Mouse (Mus musculus) hindbrain, embryonic 11.5 days (tissue): ENCODE data around the gene Gpr27. TPM values are rescaled to one million over a fixed set of nuclear protein-coding genes. Genes with fewer than 3 reads are reported as not detected.

ENCODE experiments used
- ATAC-seq: fragments of 200-750 bp; cut with Nextera tagmentation; 2 replicates; pipeline ENCODE4 v1.8.0; 2017; ENCODE audit warnings: mild to moderate bottlenecking, moderate TSS enrichment, moderate library complexity; ENCODE audit not compliant: low FRiP score
- DNase-seq: peaks from one replicate; pipeline ENCODE4 v3.0.0-alpha.2; 2015; ENCODE audit warnings: low spot score
- H3K27ac ChIP-seq: fragments of 300-500 bp; sonication (generic); 2 replicates; pipeline ENCODE4 v1.5.1; 2014; ENCODE audit warnings: mild to moderate bottlenecking, low read depth, low read length
- H3K27me3 ChIP-seq: fragments of 300-500 bp; sonication (generic); 2 replicates; pipeline ENCODE4 v1.6.1; 2014; ENCODE audit warnings: mild to moderate bottlenecking, low read length, moderate library complexity, mixed read lengths; ENCODE audit not compliant: control insufficient read depth, insufficient read depth
- H3K36me3 ChIP-seq: fragments of 300-500 bp; sonication (generic); 2 replicates; pipeline ENCODE4 v1.6.1; 2014; ENCODE audit warnings: mild to moderate bottlenecking, low read length, moderate library complexity, mixed read lengths; ENCODE audit not compliant: control insufficient read depth, insufficient read depth
- H3K4me1 ChIP-seq: fragments of 300-500 bp; sonication (generic); replicated peaks from 2 replicates; pipeline ENCODE4 v1.6.1; 2014; ENCODE audit warnings: low read length, mixed read lengths; ENCODE audit not compliant: control insufficient read depth, insufficient read depth
- H3K4me2 ChIP-seq: fragments of 300-500 bp; sonication (generic); replicated peaks from 2 replicates; pipeline ENCODE4 v1.6.1; 2014; ENCODE audit warnings: mild to moderate bottlenecking, low read depth, low read length
- H3K4me3 ChIP-seq: fragments of 300-500 bp; sonication (generic); 2 replicates; pipeline ENCODE4 v1.5.1; 2014; ENCODE audit warnings: low read depth, low read length
- H3K9ac ChIP-seq: fragments of 300-500 bp; sonication (generic); 2 replicates; pipeline ENCODE4 v1.6.1; 2014; ENCODE audit warnings: low read depth, low read length
- H3K9me3 ChIP-seq: fragments of 300-500 bp; sonication (generic); 2 replicates; pipeline ENCODE4 v1.6.1; 2016; ENCODE audit warnings: low read length; ENCODE audit not compliant: control insufficient read depth
- WGBS: fragments of 180-500 bp; shearing (Covaris S2); extraction: QIAGEN DNeasy Blood & Tissue Kit; methylation state at CpG from one replicate; pipeline ENCODE4 v1.1.7; 2014; 5-methylcytosine and 5-hydroxymethylcytosine counted together
- polyA plus RNA-seq: library from polyadenylated mRNA; unstranded; fragments of >200 nt; fragmentation: Nextera tagmentation; extraction: Ambion mirVana; gene quantifications from 2 replicates; pipeline ENCODE4 v1.2.1, GENCODE M21; 2014

Gene Gpr27
- polyA plus RNA-seq, 1 experiment from 2014 or later, result 2.5 TPM

DNA sequence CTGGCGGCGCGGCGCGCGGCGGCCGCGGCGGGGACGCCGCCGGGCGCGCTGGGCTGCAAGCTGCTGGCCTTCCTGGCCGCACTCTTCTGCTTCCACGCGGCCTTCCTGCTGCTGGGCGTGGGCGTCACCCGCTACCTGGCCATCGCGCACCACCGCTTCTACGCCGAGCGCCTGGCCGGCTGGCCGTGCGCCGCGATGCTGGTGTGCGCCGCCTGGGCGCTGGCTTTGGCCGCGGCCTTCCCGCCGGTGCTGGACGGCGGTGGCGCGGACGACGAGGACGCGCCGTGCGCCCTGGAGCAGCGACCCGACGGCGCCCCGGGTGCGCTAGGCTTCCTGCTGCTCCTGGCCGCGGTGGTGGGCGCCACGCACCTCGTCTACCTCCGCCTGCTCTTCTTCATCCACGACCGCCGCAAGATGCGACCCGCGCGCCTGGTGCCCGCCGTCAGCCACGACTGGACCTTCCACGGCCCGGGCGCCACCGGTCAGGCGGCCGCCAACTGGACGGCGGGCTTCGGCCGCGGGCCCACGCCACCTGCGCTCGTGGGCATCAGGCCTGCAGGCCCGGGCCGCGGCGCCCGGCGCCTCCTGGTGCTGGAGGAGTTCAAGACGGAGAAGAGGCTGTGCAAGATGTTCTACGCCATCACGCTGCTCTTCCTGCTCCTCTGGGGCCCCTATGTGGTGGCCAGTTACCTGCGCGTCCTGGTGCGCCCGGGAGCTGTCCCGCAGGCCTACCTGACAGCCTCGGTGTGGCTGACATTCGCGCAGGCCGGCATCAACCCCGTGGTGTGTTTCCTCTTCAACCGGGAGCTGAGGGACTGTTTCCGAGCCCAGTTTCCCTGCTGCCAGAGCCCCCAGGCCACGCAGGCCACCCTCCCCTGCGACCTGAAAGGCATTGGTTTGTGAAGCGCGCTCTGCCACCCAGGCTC is 700 bp downstream of the Gpr27 start:
- H3K4me1 ChIP-seq, result peaks cover 7% of the 10 kb centered on the region
- peak; percentile 66 for DNase-seq
- under 1% methylated on average over 89 of the region's 110 CpGs for WGBS
- H3K9ac ChIP-seq, result peak overlapping the region; percentile 67
- H3K4me3 ChIP-seq, result peak overlapping the region; percentile 74
- H3K27me3 ChIP-seq, result peaks cover 41% of the 10 kb centered on the region
- H3K27ac ChIP-seq, result 0 out of 2 replicates have a peak overlapping the region, but pooled peaks have one; percentile 58
- no peaks in the 10 kb centered on the region for H3K9me3 ChIP-seq
- peak; percentile 48 for ATAC-seq
- H3K36me3 ChIP-seq, result no peaks in the 10 kb centered on the region
- H3K4me2 ChIP-seq, result peak overlapping the region; percentile 94

DNA sequence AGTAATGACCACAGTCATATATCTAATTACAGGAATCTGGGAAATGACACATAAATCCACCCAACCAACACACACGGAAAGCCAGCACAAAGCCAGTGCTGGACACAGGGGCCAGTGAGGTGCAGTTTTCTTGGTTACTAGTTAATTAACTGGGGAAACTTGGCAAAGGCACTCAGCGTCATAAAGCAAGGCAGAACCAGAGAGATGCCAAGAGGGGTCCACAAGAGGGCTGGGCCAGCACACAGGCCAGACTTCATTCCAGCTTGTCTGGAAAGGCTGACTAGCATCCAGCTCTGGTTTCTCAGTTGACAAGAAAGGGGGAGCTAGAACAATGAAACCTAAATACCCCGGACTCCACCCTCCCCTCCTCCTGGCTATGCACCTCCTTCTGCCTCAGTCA is 8.0 kb downstream of the Gpr27 start:
- Histone ChIP-seq H3K27me3 (no peaks in the 10 kb centered on the region), H3K4me2 (no peak overlapping the region), H3K27ac (no peak overlapping the region), H3K4me3 (no peak overlapping the region), H3K4me1 (no peaks in the 10 kb centered on the region), H3K36me3 (no peaks in the 10 kb centered on the region), H3K9ac (no peak overlapping the region), H3K9me3 (no peaks in the 10 kb centered on the region)
- ATAC-seq (no peak), DNase-seq (no peak)
- WGBS, result 78% methylated on average over 3 of the region's 3 CpGs

DNA sequence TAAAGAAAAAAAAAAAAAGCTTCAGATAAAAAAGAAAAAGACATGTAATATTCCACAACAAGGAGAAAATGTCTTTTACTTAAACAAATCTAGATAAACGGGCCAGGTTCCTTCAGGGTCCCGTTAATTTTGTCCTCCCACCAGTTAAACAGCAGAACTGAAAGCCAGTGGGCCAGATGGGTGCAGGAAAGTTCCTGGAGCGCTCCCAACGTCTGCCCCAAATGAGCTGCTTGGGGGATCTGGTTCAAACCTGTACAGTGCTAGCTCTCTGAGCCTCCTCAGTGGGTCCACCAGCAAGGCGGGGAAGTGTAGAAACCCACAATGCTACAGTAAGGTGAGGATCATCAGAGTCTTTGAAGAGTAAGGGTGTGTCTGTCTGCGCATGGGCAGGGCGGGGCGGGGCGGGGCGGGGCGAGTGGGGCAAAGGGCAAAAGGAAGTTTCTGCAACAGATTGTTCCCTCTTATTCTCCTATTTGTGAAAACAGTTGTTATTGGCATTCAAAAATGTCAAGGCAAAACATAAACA is 19.2 kb downstream of the Gpr27 start:
- H3K9me3 ChIP-seq, result no peaks in the 10 kb centered on the region
- DNase-seq (no peak), ATAC-seq (no peak)
- H3K4me3 ChIP-seq, result no peak overlapping the region
- no peak overlapping the region for H3K9ac ChIP-seq
- no peak overlapping the region for H3K27ac ChIP-seq
- no peaks in the 10 kb centered on the region for H3K36me3 ChIP-seq
- no peaks in the 10 kb centered on the region; the same call in 1 of the 2 replicates for H3K27me3 ChIP-seq
- H3K4me2 ChIP-seq, result no peak overlapping the region
- H3K4me1 ChIP-seq, result no peaks in the 10 kb centered on the region
- WGBS, result 79% methylated on average over 11 of the region's 11 CpGs

DNA sequence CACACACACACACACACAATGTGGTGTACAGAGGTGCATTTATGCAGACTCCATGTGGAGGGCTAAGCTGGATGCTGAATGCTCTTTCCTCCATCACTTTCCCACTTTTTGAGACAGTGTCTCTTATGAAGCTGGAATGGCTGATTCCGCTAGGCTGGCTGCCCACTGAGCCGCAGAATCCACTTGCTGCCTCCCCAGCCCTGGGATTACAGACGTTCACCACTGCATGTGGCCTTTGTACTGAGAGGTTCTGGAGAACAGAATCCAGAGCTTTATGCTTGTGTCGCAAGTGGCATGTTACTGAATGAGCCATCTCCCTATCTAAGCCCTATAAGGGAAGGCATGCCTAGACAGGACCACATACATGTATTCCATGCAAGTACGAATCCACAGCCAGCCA is 20.8 kb downstream of the Gpr27 start:
- no peaks in the 10 kb centered on the region for H3K9me3 ChIP-seq
- no peaks in the 10 kb centered on the region for H3K36me3 ChIP-seq
- no peak overlapping the region for H3K27ac ChIP-seq
- 81% methylated on average over 5 of the region's 5 CpGs for WGBS
- H3K4me3 ChIP-seq, result no peak overlapping the region
- no peaks in the 10 kb centered on the region for H3K4me1 ChIP-seq
- H3K27me3 ChIP-seq, result no peaks in the 10 kb centered on the region; the same call in 1 of the 2 replicates
- ATAC-seq (no peak), DNase-seq (no peak)
- H3K4me2 ChIP-seq, result no peak overlapping the region
- no peak overlapping the region for H3K9ac ChIP-seq

DNA sequence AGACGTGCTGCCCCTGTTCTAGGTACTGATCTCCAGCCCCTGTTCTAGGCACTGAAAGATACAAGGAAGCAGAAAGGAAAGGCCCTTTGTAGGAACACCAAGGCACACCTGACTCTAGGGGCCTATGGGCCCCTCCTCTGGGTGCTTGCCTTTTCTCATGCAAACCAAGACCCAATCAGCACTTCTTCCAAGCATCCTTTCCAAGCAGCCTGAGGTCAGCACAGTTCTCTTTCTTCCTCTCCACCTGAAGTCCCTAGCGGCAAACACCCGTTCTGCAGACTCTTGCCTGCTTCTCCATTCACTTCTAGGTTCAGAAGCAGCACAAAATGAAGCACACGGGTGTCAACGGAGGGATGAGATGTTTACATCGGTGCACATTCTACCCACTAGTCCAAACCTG is 22.7 kb downstream of the Gpr27 start:
- Histone ChIP-seq H3K4me2 (no peak overlapping the region), H3K9me3 (no peaks in the 10 kb centered on the region), H3K4me1 (no peaks in the 10 kb centered on the region), H3K27ac (no peak overlapping the region), H3K27me3 (no peaks in the 10 kb centered on the region; the same call in 1 of the 2 replicates), H3K9ac (no peak overlapping the region), H3K4me3 (no peak overlapping the region), H3K36me3 (no peaks in the 10 kb centered on the region)
- 53% methylated on average over 6 of the region's 6 CpGs for WGBS
- DNase-seq (no peak), ATAC-seq (no peak)

DNA sequence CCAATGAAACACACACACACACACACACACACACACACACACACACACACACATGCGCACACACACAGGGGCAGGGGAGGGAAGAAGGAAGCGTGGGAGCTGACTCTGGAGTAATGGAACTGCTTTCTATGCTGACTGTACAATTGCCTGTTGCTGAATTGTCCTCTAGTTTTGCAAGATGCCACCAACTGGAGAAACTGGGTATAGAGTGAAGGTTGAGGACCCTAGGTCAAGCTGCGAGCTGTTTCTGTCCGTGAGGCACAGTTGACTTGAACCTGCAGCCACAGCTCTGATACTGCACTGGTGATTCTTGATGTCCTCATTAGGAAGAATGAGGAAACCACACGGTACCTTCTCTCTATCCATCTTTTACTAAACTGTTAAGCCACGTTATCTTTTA is 23.4 kb downstream of the Gpr27 start:
- H3K27ac ChIP-seq, result no peak overlapping the region
- WGBS, result 78% methylated on average over 6 of the region's 6 CpGs
- no peaks in the 10 kb centered on the region for H3K4me1 ChIP-seq
- H3K9me3 ChIP-seq, result no peaks in the 10 kb centered on the region
- no peaks in the 10 kb centered on the region for H3K36me3 ChIP-seq
- no peaks in the 10 kb centered on the region; the same call in 1 of the 2 replicates for H3K27me3 ChIP-seq
- no peak overlapping the region for H3K9ac ChIP-seq
- no peak for ATAC-seq
- H3K4me2 ChIP-seq, result no peak overlapping the region
- DNase-seq, result no peak
- H3K4me3 ChIP-seq, result no peak overlapping the region

DNA sequence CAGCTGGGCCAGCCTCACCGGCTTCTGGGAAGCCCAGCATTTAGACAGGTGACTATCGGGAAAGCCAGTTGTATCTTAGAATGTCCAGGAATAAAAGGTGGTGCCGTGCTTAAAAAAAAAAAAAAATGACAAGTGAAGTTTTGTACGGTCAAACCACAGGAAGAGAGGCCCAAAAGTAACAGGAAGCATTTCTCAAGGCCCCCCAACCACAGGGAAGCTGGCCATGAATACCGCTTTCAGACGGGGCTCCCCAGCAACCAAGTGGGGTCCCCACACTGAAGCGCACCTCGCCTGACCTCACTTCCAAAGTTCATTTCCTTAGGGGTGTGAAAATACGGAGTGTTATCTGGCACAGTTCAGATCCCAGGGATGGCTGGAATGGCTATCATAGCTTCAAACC is 28.6 kb downstream of the Gpr27 start:
- no peak overlapping the region for H3K4me3 ChIP-seq
- ATAC-seq (no peak), DNase-seq (no peak)
- no peaks in the 10 kb centered on the region for H3K9me3 ChIP-seq
- no peaks in the 10 kb centered on the region for H3K36me3 ChIP-seq
- no peak overlapping the region for H3K4me2 ChIP-seq
- H3K27ac ChIP-seq, result no peak overlapping the region
- H3K9ac ChIP-seq, result no peak overlapping the region
- H3K27me3 ChIP-seq, result peaks cover 12% of the 10 kb centered on the region
- peaks cover 4% of the 10 kb centered on the region for H3K4me1 ChIP-seq
- WGBS, result 86% methylated on average over 9 of the region's 9 CpGs

DNA sequence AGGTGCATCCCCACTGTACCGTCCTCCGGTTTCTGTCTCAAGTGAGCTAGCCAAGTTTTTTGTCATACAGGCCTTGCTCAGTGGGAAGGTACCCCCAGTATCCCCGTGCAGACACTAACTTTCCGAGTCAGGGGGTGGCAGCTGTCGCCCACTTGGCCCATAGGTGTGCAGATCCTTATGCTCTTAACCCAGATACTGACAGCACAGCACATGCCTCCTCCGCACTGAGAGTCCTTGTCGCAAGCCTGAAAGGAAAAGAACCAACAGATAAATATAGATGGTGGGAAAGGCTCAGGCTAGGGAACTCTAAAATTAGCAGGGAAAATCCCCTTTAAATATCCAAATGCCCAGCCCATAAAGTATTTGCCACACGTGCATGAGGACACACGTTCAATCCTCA is 29.9 kb downstream of the Gpr27 start:
- 87% methylated on average over 9 of the region's 9 CpGs for WGBS
- Histone ChIP-seq H3K4me3 (no peak overlapping the region), H3K27me3 (peaks cover 26% of the 10 kb centered on the region), H3K36me3 (no peaks in the 10 kb centered on the region), H3K9ac (no peak overlapping the region), H3K4me1 (peaks cover 6% of the 10 kb centered on the region), H3K9me3 (no peaks in the 10 kb centered on the region), H3K27ac (no peak overlapping the region), H3K4me2 (no peak overlapping the region)
- DNase-seq (no peak), ATAC-seq (no peak)
